Mouse (Mus musculus) CD4-positive helper T cell, adult 2 months (primary cell): ENCODE results near the gene Zglp1.
A peak's percentile ranks its signal among the peaks of the same experiment; 100 is the strongest.
"Not testable (repeated sequence)": the region's sequence is repeated elsewhere in the genome, so short reads cannot be mapped to it uniquely, and the experiment has no call there.

Experiments used
- DNase-seq: peaks from one replicate; pipeline ENCODE4 v3.0.0-alpha.2; 2012; ENCODE audit warnings: low read depth, missing footprints, low spot score

Gene Zglp1

GRCm38 (mm10) chr9:21072641-21073040 lies 5.7 kb upstream of the Zglp1 start:
- no peak for DNase-seq

- DNase-seq: no peak
Observed at GRCm38 (mm10) chr9:21062928-21063327, 4.0 kb downstream of the Zglp1 start.

GRCm38 (mm10) chr9:21051578-21051977 lies 15.3 kb downstream of the Zglp1 start:
- DNase-seq: no peak

GRCm38 (mm10) chr9:21045235-21045634 lies 21.7 kb downstream of the Zglp1 start:
- DNase-seq: no peak

GRCm38 (mm10) chr9:21044785-21045184 lies 22.1 kb downstream of the Zglp1 start:
- not testable (repeated sequence) for DNase-seq

- no peak for DNase-seq
Observed at GRCm38 (mm10) chr9:21043563-21043962, 23.3 kb downstream of the Zglp1 start.

GRCm38 (mm10) chr9:21041308-21041707 lies 25.6 kb downstream of the Zglp1 start:
- DNase-seq: no peak

- DNase-seq: no peak
Observed at GRCm38 (mm10) chr9:21039779-21040178, 27.1 kb downstream of the Zglp1 start.

GRCm38 (mm10) chr9:21037481-21037891 lies 29.4 kb downstream of the Zglp1 start:
- no peak for DNase-seq

- no peak for DNase-seq
Observed at GRCm38 (mm10) chr9:21036666-21037065, 30.2 kb downstream of the Zglp1 start.

- no peak for DNase-seq
Observed at GRCm38 (mm10) chr9:21036161-21036560, 30.7 kb downstream of the Zglp1 start.

- no peak for DNase-seq
Observed at GRCm38 (mm10) chr9:21035586-21035985, 31.3 kb downstream of the Zglp1 start.

- no peak for DNase-seq
Observed at GRCm38 (mm10) chr9:21034481-21035085, 32.3 kb downstream of the Zglp1 start.

- peak; percentile 91 for DNase-seq
Observed at GRCm38 (mm10) chr9:21033136-21033535, 33.8 kb downstream of the Zglp1 start.

GRCm38 (mm10) chr9:21032491-21032890 lies 34.4 kb downstream of the Zglp1 start:
- DNase-seq: no peak

GRCm38 (mm10) chr9:21031896-21032351 lies 35.0 kb downstream of the Zglp1 start, which contains the start of gene Icam5:
Gene Icam5, plus strand, starts transcription at chr9:21032073.
- peak; percentile 76 for DNase-seq

GRCm38 (mm10) chr9:21031251-21031895 lies 35.5 kb downstream of the Zglp1 start:
- peak; percentile 87 for DNase-seq

- peak; percentile 98 for DNase-seq
Observed at GRCm38 (mm10) chr9:21030781-21031250, 36.1 kb downstream of the Zglp1 start.

GRCm38 (mm10) chr9:21030055-21030600 lies 36.8 kb downstream of the Zglp1 start:
- DNase-seq: no peak

GRCm38 (mm10) chr9:21029291-21030054 lies 37.4 kb downstream of the Zglp1 start, which contains the start of gene Icam4:
Gene Icam4, plus strand, starts transcription at chr9:21029373.
- peak; percentile 77 for DNase-seq

GRCm38 (mm10) chr9:21028560-21029110 lies 38.3 kb downstream of the Zglp1 start:
- DNase-seq: no peak
